Mouse (Mus musculus) G1E-ER4 (cell line): Measurements from ENCODE around the gene Lnx1. TPM values are rescaled to one million over a fixed set of nuclear protein-coding genes. Genes with fewer than 3 reads are reported as not detected.

ENCODE experiments used
- GATA1 ChIP-seq: IDR thresholded peaks from one replicate; pipeline ENCODE4 v1.8.0; 2012; ENCODE audit warnings: low read length, inconsistent platforms
- polyA plus RNA-seq: library from polyadenylated mRNA; stranded (reverse); fragments of >175 nt; gene quantifications from 2 replicates; pipeline ENCODE4 v1.2.3, GENCODE M21; 2012

The Lnx1 gene
- polyA plus RNA-seq, 1 experiment = not detected

GRCm38 (mm10) chr5:74711056-74711455 is 8.3 kb upstream of the Lnx1 start:
- no peak for TF ChIP-seq GATA1

DNA sequence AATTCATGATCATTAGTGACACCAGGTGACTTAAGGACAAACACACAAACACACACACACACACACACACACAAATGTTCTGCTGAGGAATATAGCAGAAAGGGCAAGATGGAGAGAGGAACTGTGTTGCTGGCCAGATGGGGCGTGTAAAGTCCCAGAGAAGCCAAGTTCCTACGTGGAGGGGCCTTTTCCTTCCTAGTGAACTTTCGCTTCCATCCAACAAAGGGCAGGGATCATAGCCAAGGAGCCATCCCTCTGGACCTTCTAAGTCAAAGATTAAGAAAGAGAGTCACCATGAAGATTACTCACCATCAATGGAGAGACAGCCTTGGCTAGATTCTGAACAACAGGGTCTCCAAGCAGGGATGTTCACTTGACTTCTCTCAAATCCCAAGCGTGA is 7.5 kb upstream of the Lnx1 start:
- TF ChIP-seq GATA1 = no peak

GRCm38 (mm10) chr5:74704460-74704790 is 1.7 kb upstream of the Lnx1 start:
- TF ChIP-seq GATA1 = no peak

GRCm38 (mm10) chr5:74703741-74704459 is 1.2 kb upstream of the Lnx1 start:
- TF ChIP-seq GATA1 = no peak

DNA sequence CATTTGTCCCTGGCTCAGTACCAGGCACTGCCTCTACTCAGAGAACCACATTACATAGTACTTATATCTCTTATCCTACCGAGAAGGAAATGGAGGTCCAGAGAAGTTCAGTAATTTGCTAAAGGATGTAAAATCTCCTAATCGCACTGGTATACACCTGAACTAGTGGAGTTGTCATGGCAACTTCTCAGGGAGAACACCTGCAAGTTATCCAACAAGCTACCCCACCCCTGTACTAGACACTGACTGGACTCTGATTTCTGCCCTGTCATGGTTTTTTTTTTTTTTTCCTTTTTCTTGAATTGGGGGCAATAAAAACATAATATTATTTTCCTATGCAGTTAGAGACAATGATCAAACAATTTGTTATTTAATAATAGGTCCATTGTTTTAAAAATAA is 1.8 kb downstream of the Lnx1 start:
- no peak for TF ChIP-seq GATA1

- no peak for TF ChIP-seq GATA1
These were observed 3.0 kb downstream of the Lnx1 start for GRCm38 (mm10) chr5:74699673-74700072.

DNA sequence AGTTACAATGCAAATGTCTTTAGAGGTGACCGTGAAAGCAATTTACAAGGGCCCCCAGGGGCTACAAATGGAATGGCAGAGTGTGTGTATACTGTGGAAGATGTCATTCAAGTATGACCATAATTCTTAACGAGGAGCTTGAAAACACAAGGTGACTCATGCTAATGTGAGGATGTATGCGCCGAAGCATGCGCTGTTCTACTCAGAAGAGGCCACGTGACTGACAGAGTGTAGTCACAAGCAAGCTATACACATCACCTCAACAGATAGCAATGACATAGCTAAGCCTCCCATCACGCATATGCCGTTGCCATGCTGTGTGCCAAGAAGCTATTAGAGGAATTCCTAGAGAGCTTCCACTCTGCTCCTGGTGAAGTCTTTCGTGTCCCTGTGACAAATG is 5.2 kb downstream of the Lnx1 start:
- TF ChIP-seq GATA1 = no peak

DNA sequence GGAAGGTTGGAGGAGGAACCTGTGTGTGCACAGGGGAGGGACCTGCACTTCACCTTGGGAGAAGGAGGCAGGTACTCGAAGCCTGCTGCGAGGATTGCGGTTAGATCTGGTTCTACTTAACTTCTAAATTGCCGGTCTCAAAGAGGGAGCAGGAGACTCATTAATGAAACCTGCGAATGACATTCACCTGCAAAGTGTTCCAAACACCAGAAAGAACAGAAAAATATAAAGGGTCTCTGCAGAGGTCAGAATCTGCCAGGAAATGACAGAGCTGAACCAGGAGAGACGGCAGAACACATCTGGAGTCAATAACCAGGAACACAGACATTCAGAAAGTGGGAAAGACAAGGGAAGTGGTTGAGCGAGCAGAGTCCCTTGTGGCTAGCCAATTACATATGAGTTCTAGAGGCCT is 8.3 kb downstream of the Lnx1 start:
- TF ChIP-seq GATA1 = no peak

- no peak for TF ChIP-seq GATA1
These were observed 8.9 kb downstream of the Lnx1 start for GRCm38 (mm10) chr5:74693836-74694235.

DNA sequence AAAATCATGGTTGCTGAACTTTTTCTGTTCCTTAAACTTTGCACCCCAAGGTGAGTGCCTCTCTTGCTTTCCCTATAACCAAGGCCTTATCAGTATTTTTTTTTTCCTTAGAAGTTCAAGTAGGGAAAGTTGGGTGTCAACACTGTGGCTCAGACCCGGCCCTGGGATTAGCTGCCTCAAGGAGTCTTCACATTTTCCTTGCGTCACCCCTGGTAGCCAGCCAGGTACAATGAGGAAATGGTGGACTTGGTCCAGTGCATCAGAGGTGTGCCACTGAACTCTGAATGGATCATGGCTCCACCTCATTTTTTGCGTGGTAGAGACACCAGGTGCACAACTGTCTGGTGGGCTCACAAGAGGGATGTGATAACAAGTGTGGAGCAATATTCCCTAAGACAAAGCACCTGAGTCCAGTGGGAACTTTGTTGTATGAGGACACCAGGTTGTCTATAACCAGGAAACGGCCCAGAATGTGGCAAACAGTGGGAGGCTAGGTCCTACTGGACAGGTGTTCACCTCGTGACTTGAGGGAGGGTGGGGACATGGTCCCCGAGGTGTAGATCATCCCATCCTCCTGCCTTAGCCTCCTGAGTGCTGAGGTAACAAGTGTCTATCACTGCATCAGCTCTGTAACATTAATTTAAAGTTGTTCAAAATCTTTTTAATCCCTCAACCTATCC is 10.2 kb downstream of the Lnx1 start:
- TF ChIP-seq GATA1 = no peak

GRCm38 (mm10) chr5:74688822-74689221 is 13.9 kb downstream of the Lnx1 start:
- TF ChIP-seq GATA1 = no peak

GRCm38 (mm10) chr5:74684944-74685343 is 17.8 kb downstream of the Lnx1 start:
- TF ChIP-seq GATA1 = no peak

DNA sequence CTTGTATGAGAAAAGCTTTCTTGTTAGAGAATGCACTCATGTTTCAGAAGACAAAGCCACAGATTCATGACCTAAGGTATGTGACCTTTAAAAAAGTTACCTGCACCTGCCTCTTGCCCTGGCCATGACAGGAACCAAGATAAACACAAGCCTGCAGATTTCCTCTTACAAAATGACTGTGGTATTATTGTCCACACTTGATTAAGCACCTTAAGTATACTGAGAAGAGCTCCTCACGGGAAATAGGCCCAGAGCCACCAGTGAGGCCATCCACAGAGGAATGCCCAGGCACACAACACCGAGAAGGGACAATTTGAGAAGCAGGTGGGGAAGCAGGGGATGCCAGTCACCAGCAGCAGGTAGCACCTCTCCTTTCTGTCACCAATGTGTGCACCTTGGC is 18.9 kb downstream of the Lnx1 start:
- TF ChIP-seq GATA1 = no peak

GRCm38 (mm10) chr5:74682735-74683134 is 20.0 kb downstream of the Lnx1 start:
- TF ChIP-seq GATA1 = no peak

DNA sequence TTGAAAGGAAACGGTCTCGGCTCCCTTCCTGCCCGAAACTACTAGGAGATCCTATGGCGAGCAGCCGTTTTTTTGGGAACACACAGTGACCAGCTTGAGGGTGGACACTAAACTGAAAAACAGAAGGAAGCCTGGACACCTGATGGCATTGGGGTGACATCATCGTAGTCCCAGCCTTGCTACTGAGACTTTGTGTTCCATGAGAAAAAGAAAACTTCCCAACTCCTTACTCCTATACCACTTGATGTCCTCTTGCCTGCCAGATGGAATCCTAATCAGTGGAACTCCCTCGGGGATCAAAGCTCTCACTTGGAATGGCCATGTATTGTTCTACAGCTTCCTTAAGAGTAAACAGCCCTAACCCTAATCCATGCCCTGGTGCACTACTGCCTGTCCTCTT is 23.1 kb downstream of the Lnx1 start:
- TF ChIP-seq GATA1 = no peak

GRCm38 (mm10) chr5:74678693-74679092 is 24.0 kb downstream of the Lnx1 start:
- no peak for TF ChIP-seq GATA1
